Mouse (Mus musculus) megakaryocyte, embryonic 14.5 days (primary cell): ENCODE results near the gene Tagln2.

Source experiments
- FLI1 ChIP-seq: IDR thresholded peaks from 2 replicates; pipeline ENCODE4 v1.6.1; 2012; ENCODE audit warnings: low read length, inconsistent platforms, mixed read lengths
- GATA1 ChIP-seq: IDR thresholded peaks from 3 replicates; pipeline ENCODE4 v1.6.1; 2012; ENCODE audit warnings: mixed read lengths, low read length, inconsistent platforms, borderline replicate concordance

- no peak for TF ChIP-seq GATA1
- TF ChIP-seq FLI1, result no peak
Measured at GRCm38 (mm10) chr1:172485821-172486220, 14.0 kb upstream of the Tagln2 start.
